Mouse (Mus musculus) MEL-GATA-1-ER (cell line): ENCODE results near the gene Fxr1.
"Not testable (repeated sequence)": the region's sequence is repeated elsewhere in the genome, so short reads cannot be mapped to it uniquely, and the experiment has no call there.

ENCODE experiments used
- DNase-seq: peaks from one replicate; pipeline ENCODE4 v3.0.0-alpha.2; 2012; ENCODE audit warnings: low read depth; ENCODE audit errors: extremely low read depth

Gene Fxr1

GRCm38 (mm10) chr3:34019540-34020381 is at the start of gene Fxr1:
Gene Fxr1, plus strand, starts transcription at chr3:34019943.
- DNase-seq, result no peak

DNA sequence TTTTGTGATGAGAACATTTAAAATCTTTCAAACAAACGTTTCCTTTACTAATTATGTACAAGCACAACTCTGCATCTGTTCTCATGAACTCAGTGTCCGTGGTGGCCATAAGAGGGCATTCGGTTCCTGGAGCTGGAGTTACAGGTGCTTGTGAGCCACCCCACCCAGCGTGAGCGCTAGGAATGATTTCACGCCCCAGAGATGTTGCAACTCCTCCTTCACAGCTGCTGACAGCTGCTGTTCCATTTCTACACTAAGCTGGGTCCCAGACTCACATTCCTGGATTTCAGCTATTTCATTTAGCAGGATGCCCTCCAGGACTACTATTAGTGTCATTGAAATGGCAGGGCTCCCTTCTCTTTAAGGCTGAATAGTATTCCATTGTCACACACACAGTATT is 40.3 kb upstream of the Fxr1 start:
- DNase-seq, result no peak

GRCm38 (mm10) chr3:33982746-33983145 is 37.0 kb upstream of the Fxr1 start:
- no peak for DNase-seq

DNA sequence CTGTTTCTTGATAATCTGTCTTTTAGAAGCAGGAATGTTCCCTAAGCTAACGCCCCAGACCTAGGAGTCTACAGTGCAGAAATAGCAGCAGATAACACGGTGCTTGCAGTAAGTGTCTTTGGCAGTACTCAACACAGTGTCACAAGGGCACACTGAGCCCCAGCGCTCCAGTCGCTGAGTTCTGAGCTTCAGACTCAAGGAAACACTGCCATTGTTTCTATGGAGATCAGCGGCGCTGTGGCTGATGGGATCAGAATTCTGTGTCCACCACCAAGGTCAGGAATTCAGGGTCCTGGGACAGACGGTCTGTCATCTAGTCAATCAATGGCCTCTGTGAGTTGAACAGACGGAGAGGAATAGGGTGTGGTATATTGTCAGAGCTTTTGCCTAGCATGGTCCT is 30.4 kb upstream of the Fxr1 start:
- no peak for DNase-seq

GRCm38 (mm10) chr3:33990451-33990850 is 29.3 kb upstream of the Fxr1 start:
- DNase-seq, result no peak

GRCm38 (mm10) chr3:33990921-33991320 is 28.8 kb upstream of the Fxr1 start:
- no peak for DNase-seq

- no peak for DNase-seq
Observed at GRCm38 (mm10) chr3:33993421-33994126, 26.2 kb upstream of the Fxr1 start.

DNA sequence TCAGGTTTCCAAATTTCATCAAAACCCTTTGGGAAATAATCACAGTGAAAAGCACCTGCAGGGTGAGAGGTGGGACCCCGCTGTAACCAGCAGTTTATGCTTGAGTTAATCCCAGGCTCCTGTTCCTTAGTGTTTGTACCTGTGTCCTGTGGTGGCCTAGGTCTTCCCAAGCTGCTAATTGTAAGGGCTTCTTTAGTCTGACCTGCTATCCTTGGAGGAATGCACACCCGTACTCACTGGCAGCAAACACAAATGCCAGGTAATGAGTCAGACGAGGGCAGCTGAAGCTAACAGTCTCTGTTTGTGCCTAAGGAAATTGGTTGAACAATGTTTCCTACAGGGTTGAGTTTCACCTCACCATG is 25.6 kb upstream of the Fxr1 start:
- no peak for DNase-seq

GRCm38 (mm10) chr3:34001691-34002090 is 18.1 kb upstream of the Fxr1 start:
- not testable (repeated sequence) for DNase-seq

GRCm38 (mm10) chr3:34003860-34004259 is 15.9 kb upstream of the Fxr1 start:
- no peak for DNase-seq

GRCm38 (mm10) chr3:34006301-34006700 is 13.4 kb upstream of the Fxr1 start:
- DNase-seq, result no peak

DNA sequence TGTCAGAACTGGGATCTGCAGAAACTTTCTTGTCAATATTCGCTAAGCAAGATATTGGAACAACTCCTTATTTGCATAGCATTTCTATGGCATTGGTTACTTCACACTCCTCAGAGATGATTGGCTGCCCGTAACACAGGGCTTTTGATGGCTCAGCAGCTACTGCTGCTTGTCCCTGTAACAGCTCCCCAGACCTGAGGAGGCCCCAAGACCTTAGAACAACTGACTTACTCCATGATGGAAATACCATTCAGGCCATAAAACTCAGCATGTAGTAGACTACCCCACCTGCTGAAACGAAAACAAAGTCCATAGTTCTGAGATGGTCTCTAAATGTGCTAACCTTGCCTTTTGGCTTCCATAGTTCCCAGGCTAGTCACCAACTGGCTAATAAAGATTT is 12.9 kb upstream of the Fxr1 start:
- no peak for DNase-seq

GRCm38 (mm10) chr3:34007611-34008010 is 12.1 kb upstream of the Fxr1 start:
- no peak for DNase-seq

GRCm38 (mm10) chr3:34008191-34008590 is 11.6 kb upstream of the Fxr1 start:
- DNase-seq, result no peak

DNA sequence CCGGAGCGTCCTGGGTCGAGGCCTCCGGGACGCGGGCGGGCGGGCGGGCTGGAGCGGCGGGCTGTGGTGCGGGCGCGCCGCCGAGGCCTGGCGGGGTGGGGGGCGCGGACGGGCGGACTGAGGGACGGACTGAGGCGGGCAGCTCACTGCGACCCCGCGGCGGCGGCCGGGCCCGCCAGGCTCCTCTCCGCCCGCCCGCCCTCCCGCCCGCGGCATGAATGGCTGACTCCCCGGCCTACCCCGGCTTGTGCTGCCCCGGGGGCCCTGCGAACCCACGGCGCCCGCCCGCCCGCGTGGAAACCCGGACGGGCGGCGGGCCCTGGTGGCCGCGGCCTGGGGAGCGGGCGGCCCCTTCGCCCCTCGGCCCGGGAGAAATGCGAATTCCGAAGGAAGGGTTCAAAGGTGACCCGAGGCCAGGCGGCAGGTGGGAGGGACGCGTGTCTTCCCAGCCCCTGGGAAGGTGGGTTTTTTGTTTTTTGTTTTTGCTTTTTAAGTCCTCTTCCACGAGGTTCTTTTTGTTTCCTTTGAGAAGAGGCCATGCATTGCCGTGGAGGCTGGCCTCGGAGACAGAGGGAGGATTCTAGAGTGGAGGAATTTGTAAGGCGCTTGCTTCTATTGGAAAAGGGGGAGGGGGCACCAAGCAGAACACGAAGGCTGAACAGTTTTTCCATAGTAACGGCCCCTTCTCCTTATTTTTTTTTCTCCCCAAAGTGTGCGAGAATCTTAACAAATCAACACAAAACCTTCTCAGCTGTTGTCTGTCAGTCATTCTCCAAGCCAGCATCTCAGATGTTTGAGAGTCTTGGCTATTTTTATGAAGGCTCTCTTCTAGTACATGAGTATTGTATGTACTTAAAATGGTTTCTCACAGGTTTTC is 877 bp downstream of the Fxr1 start:
- no peak for DNase-seq

DNA sequence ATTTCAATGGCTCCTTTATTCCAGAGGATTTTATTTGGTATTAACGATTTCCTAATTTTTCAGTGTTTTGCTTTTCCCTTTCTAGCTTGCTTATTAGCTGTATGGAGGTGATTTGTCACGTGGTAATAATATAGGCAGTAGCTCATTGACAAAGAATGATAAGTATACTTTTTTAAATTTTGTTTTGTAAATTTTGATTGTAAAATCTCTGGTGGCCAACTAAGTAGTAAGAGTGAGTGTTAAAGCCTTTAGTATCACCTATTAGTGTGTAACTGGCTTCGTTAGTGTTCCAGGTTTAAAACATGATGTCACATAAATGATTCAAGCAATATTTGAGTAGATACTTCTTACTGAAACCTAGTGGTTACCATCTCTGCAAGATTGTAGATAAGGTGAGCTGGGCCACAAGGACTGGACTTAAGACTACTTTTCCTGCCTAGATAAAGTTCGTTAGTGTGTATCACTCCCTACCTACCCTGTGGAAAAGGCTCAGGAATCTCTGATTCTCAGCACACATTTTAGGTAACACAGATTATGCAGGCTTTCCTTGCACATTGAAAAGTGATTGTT is 1.6 kb downstream of the Fxr1 start:
- DNase-seq, result no peak

DNA sequence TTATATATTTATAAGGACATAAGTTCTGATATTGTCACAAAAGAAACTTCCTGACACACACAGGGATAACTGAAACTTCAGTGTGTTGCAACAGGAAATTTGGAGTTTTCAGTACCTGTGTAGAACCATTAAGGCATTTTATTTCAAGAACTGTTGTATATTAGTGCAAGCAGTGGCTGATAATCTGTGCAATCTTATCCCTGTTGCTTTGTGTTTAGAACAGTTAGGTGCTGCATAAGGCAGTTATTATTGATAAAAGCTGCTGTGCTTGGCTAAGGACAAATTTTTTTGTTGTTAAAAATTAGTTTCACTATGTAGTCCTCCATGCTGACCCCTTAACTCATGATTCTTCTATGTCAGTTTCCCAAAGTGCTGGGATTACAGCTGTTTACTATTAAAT is 9.2 kb downstream of the Fxr1 start:
- DNase-seq, result no peak

DNA sequence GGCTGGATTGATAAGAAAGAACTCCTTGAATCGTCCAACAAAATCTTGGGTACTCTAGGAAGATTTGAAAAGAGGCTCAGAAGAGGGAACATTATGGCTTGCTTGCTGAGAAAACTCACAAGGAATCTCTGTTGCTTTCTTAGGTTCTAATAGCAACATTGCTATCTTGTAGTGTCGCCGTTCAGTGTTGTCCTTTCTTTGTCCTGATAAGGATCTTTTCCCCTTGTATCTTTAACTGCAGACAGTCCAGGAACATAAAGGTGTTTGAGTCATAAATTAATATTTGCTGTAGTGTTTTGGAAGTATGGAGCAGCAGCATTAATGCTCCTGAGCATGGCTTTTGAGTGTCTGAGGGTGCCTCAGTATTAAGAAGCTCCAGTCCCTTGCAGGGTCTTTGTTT is 10.9 kb downstream of the Fxr1 start:
- no peak for DNase-seq

- peak; percentile 50 for DNase-seq
Observed at GRCm38 (mm10) chr3:34033720-34034364, 14.1 kb downstream of the Fxr1 start.

DNA sequence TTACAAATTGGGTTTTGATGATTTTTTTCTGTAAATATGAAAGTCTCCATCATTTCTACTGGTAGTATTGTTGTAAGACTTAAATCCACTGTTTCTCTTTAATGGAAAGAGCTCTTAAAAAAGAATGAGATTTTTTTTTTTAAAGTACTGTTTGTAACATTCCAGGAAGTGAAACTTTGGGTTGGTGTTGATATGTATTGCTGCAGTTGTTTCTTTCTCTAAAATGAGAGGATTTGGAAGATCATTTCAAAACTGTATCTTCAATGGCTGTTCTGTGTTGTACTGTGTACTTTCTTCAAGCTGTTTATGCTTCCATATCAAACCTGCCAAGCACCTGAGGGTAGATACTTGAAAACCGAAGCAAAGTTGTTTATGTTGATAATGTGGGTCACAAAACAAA is 15.1 kb downstream of the Fxr1 start:
- no peak for DNase-seq

DNA sequence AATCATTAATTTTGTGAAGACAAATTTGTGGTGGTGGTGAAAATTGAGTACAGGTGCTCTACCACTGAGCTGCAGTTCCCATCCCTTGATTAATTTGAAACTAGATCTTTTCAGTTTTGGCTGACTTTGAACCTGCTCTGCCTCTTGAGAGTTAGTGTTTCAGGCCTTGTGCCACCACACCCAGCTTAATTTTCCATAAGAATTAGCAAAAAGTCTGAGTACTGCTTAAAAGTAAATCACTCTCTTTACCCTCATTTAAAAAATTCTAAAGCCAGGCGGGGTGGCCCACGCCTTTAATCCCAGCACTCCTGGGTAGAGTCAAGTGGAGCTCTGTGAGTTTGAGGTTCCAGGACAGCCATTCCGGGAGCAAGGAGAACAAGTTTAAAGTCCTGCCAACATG is 16.0 kb downstream of the Fxr1 start:
- DNase-seq, result no peak
